32 mouse cellular contexts compared by ENCODE assay signal in the genomic region with DNA sequence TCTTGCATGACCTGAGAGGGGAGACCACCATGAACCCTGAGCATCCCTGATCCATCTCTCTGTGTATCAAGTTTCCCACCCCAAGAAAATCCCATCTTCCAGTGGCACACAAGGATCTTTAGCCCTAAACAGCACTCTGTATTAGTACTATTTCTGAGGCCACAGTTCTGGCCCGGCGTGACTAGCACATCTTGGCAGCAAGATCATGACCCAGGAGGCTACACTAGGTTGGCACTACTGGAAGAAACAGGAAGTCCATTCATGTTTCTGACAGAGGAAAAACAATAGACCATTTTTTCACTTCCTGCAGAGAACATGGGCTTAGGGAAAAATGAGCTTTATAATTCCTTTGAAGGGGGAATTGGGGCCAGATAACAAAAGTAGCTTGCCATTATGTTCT. TPM values are rescaled to one million over a fixed set of nuclear protein-coding genes. Genes with fewer than 3 reads are reported as not detected.
A peak's percentile ranks its signal among the peaks of the same experiment; 100 is the strongest.
DNase-seq lines count a peak whose midpoint lies in the region; TF ChIP-seq lines count a peak whose summit lies in the region.
"Had no signal": no experiment of that assay in that cellular context is flagged by ENCODE, and none has a peak within 500 bp of the region (broad histone marks: within the 10 kb centered on the region; RNA-seq: fewer than 3 reads in every experiment).

No protein-coding gene starts in this region.

- no peak for TF ChIP-seq RAD21 in MEL (IDR thresholded peaks at IDR 0.05; ENCODE audit: low read depth, low read length)

- no peak for TF ChIP-seq POLR2A in MEL (IDR thresholded peaks at IDR 0.05; ENCODE audit: control insufficient read depth in 1 of 2, insufficient read depth in 1 of 2, low read depth in 1 of 2, low read length in 2 of 2, poor library complexity in 1 of 2)

- DNase-seq in layer of hippocampus, adult 2 months (ENCODE audit: low spot score in 2 of 2), result no peak
- DNase-seq in layer of hippocampus, adult 8-10 months (ENCODE audit: low spot score in 2 of 2), result no peak
- peak; percentile 33 for DNase-seq in MEL (ENCODE audit: low read depth, low spot score)
- DNase-seq in brain, adult 2 months (ENCODE audit: low read depth, low spot score), result peak; percentile 61
- DNase-seq in urinary bladder, adult 18-20 months (ENCODE audit: low spot score in 2 of 2), result no peak
- no peak for DNase-seq in left cerebral cortex, postnatal 36 days (ENCODE audit: low spot score in 2 of 2)
- no peak for DNase-seq in gastrocnemius, postnatal 36 days
- DNase-seq: adrenal gland, postnatal 25 days; cerebellum, adult 8-10 months; cerebellum, postnatal 25 days; embryo, embryonic 11 days; forebrain, postnatal 0 days; gastrocnemius, postnatal 25 days; heart, postnatal 14 days; kidney, adult 8-10 months; kidney, postnatal 10 days; left cerebral cortex, postnatal 4 days; liver, embryonic 13.5 days; right cerebral cortex, postnatal 4 days; thymus, adult 2 months; thymus, postnatal 36 days had no signal

- no peaks in the 10 kb centered on the region for H3K79me2 ChIP-seq in MEL (ENCODE audit: control insufficient read depth, insufficient read depth, low read length, poor library complexity)
- no peaks in the 10 kb centered on the region for H3K79me2 ChIP-seq in macrophage (ENCODE audit: inconsistent target)

- intact Hi-C loops in left cerebral cortex, postnatal 36 days (cut with DNase I), result no loop called here
- intact Hi-C loops in gastrocnemius, postnatal 36 days (cut with DNase I), result no loop called here

- no peak overlapping the region for H3K9ac ChIP-seq in MEL (ENCODE audit: control insufficient read depth, low read depth, low read length, poor library complexity, severe bottlenecking)
- H3K9ac ChIP-seq: embryonic facial prominence, embryonic 12.5 days; forebrain, postnatal 0 days; heart, embryonic 13.5 days; intestine, embryonic 15.5 days; limb, embryonic 15.5 days; liver, embryonic 13.5 days; midbrain, embryonic 12.5 days; neural tube, embryonic 12.5 days had no signal

- no peak for TF ChIP-seq CTCF in layer of hippocampus, adult 2 months (conservative IDR thresholded peaks at IDR 0.05)
- no peak for TF ChIP-seq CTCF in MEL (IDR thresholded peaks at IDR 0.05 in 2 of 3, conservative IDR thresholded peaks at IDR 0.05 in 1 of 3; ENCODE audit: control insufficient read depth in 1 of 3, insufficient read depth in 1 of 3, low read depth in 2 of 3, low read length in 3 of 3, poor library complexity in 1 of 3, severe bottlenecking in 1 of 3)

- 55% methylated on average over 2 of the region's 2 CpGs for WGBS in macrophage (ENCODE audit: missing documents)

- H3K36me3 ChIP-seq in MEL (ENCODE audit: control insufficient read depth in 1 of 2, insufficient read depth in 2 of 2, low read length in 2 of 2) (peaks cover 6 to 13% of the 10 kb centered on the region in 2 experiments), macrophage (ENCODE audit: inconsistent target) (peaks cover 20% of the 10 kb centered on the region)
- H3K36me3 ChIP-seq: intestine, embryonic 15.5 days had no signal

- peaks cover 0 to 11% of the 10 kb centered on the region in 2 experiments; a peak in 2 of 4 replicates for H3K4me1 ChIP-seq in MEL (ENCODE audit: control insufficient read depth in 1 of 2, insufficient read depth in 2 of 2, low read length in 2 of 2)
- H3K4me1 ChIP-seq: embryonic facial prominence, embryonic 12.5 days; intestine, embryonic 15.5 days; limb, embryonic 15.5 days; liver, embryonic 13.5 days; midbrain, embryonic 12.5 days; neural tube, embryonic 12.5 days had no signal

- H3K9me3 ChIP-seq in MEL (replicated peaks; ENCODE audit: insufficient read depth, low read length), result no peaks in the 10 kb centered on the region
- H3K9me3 ChIP-seq: embryonic facial prominence, embryonic 12.5 days; forebrain, embryonic 10.5 days; heart, embryonic 13.5 days; hindbrain, embryonic 10.5 days; intestine, embryonic 15.5 days; limb, embryonic 15.5 days; liver, embryonic 13.5 days; megakaryocyte, embryonic 14.5 days; midbrain, embryonic 12.5 days; neural tube, embryonic 12.5 days had no signal

- H3K27me3 ChIP-seq in MEL (ENCODE audit: control insufficient read depth in 1 of 2, insufficient read depth in 2 of 2, low read length in 2 of 2), result no peaks in the 10 kb centered on the region
- H3K27me3 ChIP-seq: embryonic facial prominence, embryonic 12.5 days; heart, embryonic 13.5 days; intestine, embryonic 15.5 days; limb, embryonic 15.5 days; liver, embryonic 13.5 days; megakaryocyte, embryonic 14.5 days; midbrain, embryonic 12.5 days; neural tube, embryonic 12.5 days had no signal

- peak overlapping the region; percentile 43; the same call in 1 of the 2 replicates for H3K27ac ChIP-seq in layer of hippocampus, adult 2 months
- H3K27ac ChIP-seq in MEL (ENCODE audit: control insufficient read depth, low read depth, low read length) (no peak overlapping the region), macrophage (peak overlapping the region; percentile 53)
- H3K27ac ChIP-seq: embryonic facial prominence, embryonic 12.5 days; forebrain, embryonic 10.5 days; heart, embryonic 13.5 days; hindbrain, embryonic 10.5 days; intestine, embryonic 15.5 days; limb, embryonic 15.5 days; liver, embryonic 13.5 days; midbrain, embryonic 12.5 days; neural tube, embryonic 12.5 days had no signal

- no peak for TF ChIP-seq EP300 in MEL (IDR thresholded peaks at IDR 0.05; ENCODE audit: low read depth in 1 of 2, low read length in 2 of 2)

- no peak overlapping the region for H3K4me3 ChIP-seq in layer of hippocampus, adult 2 months
- H3K4me3 ChIP-seq in MEL (ENCODE audit: control insufficient read depth in 1 of 2, insufficient read depth in 1 of 2, low read depth in 2 of 2, low read length in 2 of 2), result no peak overlapping the region
- no peak overlapping the region for H3K4me3 ChIP-seq in macrophage (ENCODE audit: inconsistent target)
- H3K4me3 ChIP-seq: embryonic facial prominence, embryonic 12.5 days; forebrain, embryonic 10.5 days; heart, embryonic 13.5 days; hindbrain, embryonic 10.5 days; intestine, embryonic 15.5 days; limb, embryonic 15.5 days; liver, embryonic 13.5 days; megakaryocyte, embryonic 14.5 days; midbrain, embryonic 12.5 days; myocyte; neural tube, embryonic 12.5 days had no signal

TF ChIP-seq in MEL, 35 proteins besides CTCF, POLR2A, EP300 and RAD21:
- TF ChIP-seq MEF2A (IDR thresholded peaks at IDR 0.05; ENCODE audit: extremely low read depth, insufficient replicate concordance, low read depth, low read length, poor library complexity, severe bottlenecking), result no peak
- TF ChIP-seq SIN3A (IDR thresholded peaks at IDR 0.05; ENCODE audit: low read length), result no peak
- no peak for TF ChIP-seq JUND (IDR thresholded peaks at IDR 0.05; ENCODE audit: low read depth, low read length)
- TF ChIP-seq E2F4 (IDR thresholded peaks at IDR 0.05; ENCODE audit: borderline replicate concordance, low read depth, low read length), result no peak
- TF ChIP-seq MAFK (IDR thresholded peaks at IDR 0.05; ENCODE audit: borderline replicate concordance, low read depth, low read length), result no peak
- TF ChIP-seq USF1 (IDR thresholded peaks at IDR 0.05; ENCODE audit: low read depth, low read length), result no peak
- TF ChIP-seq ZC3H11A (IDR thresholded peaks at IDR 0.05; ENCODE audit: low read depth, low read length), result no peak
- no peak for TF ChIP-seq GABPA (IDR thresholded peaks at IDR 0.05; ENCODE audit: low read depth, low read length)
- TF ChIP-seq USF2 (IDR thresholded peaks at IDR 0.05; ENCODE audit: borderline replicate concordance in 1 of 2, insufficient read depth in 1 of 2, low read depth in 1 of 2, low read length in 2 of 2), result no peak
- TF ChIP-seq NRF1 (IDR thresholded peaks at IDR 0.05; ENCODE audit: insufficient read depth, low read depth, low read length, poor library complexity, severe bottlenecking), result no peak
- no peak for TF ChIP-seq MAZ (IDR thresholded peaks at IDR 0.05; ENCODE audit: low read depth, low read length)
- no peak for TF ChIP-seq MYC (IDR thresholded peaks at IDR 0.05; ENCODE audit: low read depth, low read length)
- no peak for TF ChIP-seq MYB (IDR thresholded peaks at IDR 0.05; ENCODE audit: low read depth, low read length)
- TF ChIP-seq GATA1 (IDR thresholded peaks at IDR 0.05; ENCODE audit: low read depth, low read length), result no peak

RNA-seq across cellular contexts. Expression of a gene that starts 39.8 kb away (rescaled TPM):
- total RNA-seq in layer of hippocampus, adult 2 months (2021), result 100 to 1,000 TPM; 155 TPM
- 100 to 1,000 TPM; 162 to 175 (median 163) TPM for total RNA-seq in layer of hippocampus, adult 8-10 months (2022)
- total RNA-seq in MEL (2012; rRNA removed), result 63.2 and 67.4 TPM in 2 replicates
- polyA plus RNA-seq in MEL (2012; ENCODE audit: insufficient read depth in 1 of 2, insufficient read length in 2 of 2, low read depth in 1 of 2, low replicate concordance in 2 of 2, missing spikeins in 1 of 2) (10 to 100 TPM in 1 of 2 experiments, not detected in 1; 98.6 TPM), macrophage (2018) (20.9 to 38.7 TPM (median 26.8 TPM) in 3 replicates)
- 100 to 1,000 TPM in 10 of 26 experiments, 10 to 100 TPM in 16; 23.6 to 142 (median 66.7) TPM for total RNA-seq in macrophage (2018; cell fraction: chromatin; rRNA removed)
- total RNA-seq in macrophage (2018; cell fraction: cytosol; rRNA removed), result 10 to 100 TPM; 18.0 to 48.7 (median 28.9) TPM
- total RNA-seq in macrophage (2018; cell fraction: nucleus; rRNA removed), result 10 to 100 TPM; 15.1 to 90.9 (median 43.4) TPM
- 100 to 1,000 TPM; 159 to 163 TPM for total RNA-seq in left cerebral cortex, postnatal 36 days (2021)
- total RNA-seq in gastrocnemius, postnatal 36 days (2021), result 100 to 1,000 TPM; 386 to 403 TPM

Comparison
In these comparisons a context has a peak if more than half of its experiments do, and no peak if none do; other contexts are left out.
1. DNase-seq: peak in MEL (single experiment) and brain, adult 2 months (single experiment); none in layer of hippocampus, adult 2 months (0 of 2), layer of hippocampus, adult 8-10 months (0 of 2), urinary bladder, adult 18-20 months (0 of 2), left cerebral cortex, postnatal 36 days (0 of 2) and gastrocnemius, postnatal 36 days (0 of 2).